Mouse (Mus musculus): ENCODE measurements around the gene Zfhx3. TPM values are rescaled to one million over a fixed set of nuclear protein-coding genes. Genes with fewer than 3 reads are reported as not detected.

The Zfhx3 gene
- polyA plus RNA-seq, 2 experiments = 14.4 to 26.1 TPM

- TF ChIP-seq POLR2A (IDR thresholded peaks at IDR 0.05; ENCODE audit: borderline replicate concordance, extremely low read depth, insufficient read depth, insufficient read length) = no peak
- Histone ChIP-seq H3K9ac (ENCODE audit: low read depth, low read length, severe bottlenecking) (no peak overlapping the region), H3K27ac (replicated peaks; ENCODE audit: low read depth, low read length) (no peak overlapping the region), H3K4me2 (replicated peaks; ENCODE audit: low read depth, low read length, severe bottlenecking) (no peak overlapping the region), H3K36me3 (ENCODE audit: control insufficient read depth, insufficient read depth, low read length) (no peaks in the 10 kb centered on the region), H3K4me1 (ENCODE audit: control insufficient read depth, insufficient read depth, low read length) (no peaks in the 10 kb centered on the region), H3K9me3 (ENCODE audit: control insufficient read depth, low read length) (no peaks in the 10 kb centered on the region), H3K27me3 (ENCODE audit: control insufficient read depth, insufficient read depth, low read length) (no peaks in the 10 kb centered on the region), H3K4me3 (replicated peaks; ENCODE audit: low read length) (no peak overlapping the region)
- DNase-seq (ENCODE audit: low spot score) (no peak), ATAC-seq (ENCODE audit: low FRiP score, low read depth) (no peak)
- WGBS = 64% methylated on average over 15 of the region's 15 CpGs
These were observed 206.3 kb downstream of the Zfhx3 start for GRCm38 (mm10) chr8:108148599-108149249.

GRCm38 (mm10) chr8:108170804-108171203 lies 228.4 kb downstream of the Zfhx3 start:
- no peak overlapping the region for H3K4me2 ChIP-seq (replicated peaks; ENCODE audit: low read depth, low read length, severe bottlenecking)
- H3K9ac ChIP-seq (ENCODE audit: low read depth, low read length, severe bottlenecking) = no peak overlapping the region
- no peaks in the 10 kb centered on the region for H3K9me3 ChIP-seq (ENCODE audit: control insufficient read depth, low read length)
- no peak overlapping the region for H3K27ac ChIP-seq (replicated peaks; ENCODE audit: low read depth, low read length)
- no peaks in the 10 kb centered on the region for H3K27me3 ChIP-seq (ENCODE audit: control insufficient read depth, insufficient read depth, low read length)
- WGBS = 90% methylated on average over 14 of the region's 14 CpGs
- no peak for TF ChIP-seq POLR2A (IDR thresholded peaks at IDR 0.05; ENCODE audit: borderline replicate concordance, extremely low read depth, insufficient read depth, insufficient read length)
- no peak overlapping the region for H3K4me3 ChIP-seq (replicated peaks; ENCODE audit: low read length)
- DNase-seq (ENCODE audit: low spot score) (no peak), ATAC-seq (ENCODE audit: low FRiP score, low read depth) (no peak)
- no peaks in the 10 kb centered on the region for H3K4me1 ChIP-seq (ENCODE audit: control insufficient read depth, insufficient read depth, low read length)
- H3K36me3 ChIP-seq (ENCODE audit: control insufficient read depth, insufficient read depth, low read length) = no peaks in the 10 kb centered on the region

DNA sequence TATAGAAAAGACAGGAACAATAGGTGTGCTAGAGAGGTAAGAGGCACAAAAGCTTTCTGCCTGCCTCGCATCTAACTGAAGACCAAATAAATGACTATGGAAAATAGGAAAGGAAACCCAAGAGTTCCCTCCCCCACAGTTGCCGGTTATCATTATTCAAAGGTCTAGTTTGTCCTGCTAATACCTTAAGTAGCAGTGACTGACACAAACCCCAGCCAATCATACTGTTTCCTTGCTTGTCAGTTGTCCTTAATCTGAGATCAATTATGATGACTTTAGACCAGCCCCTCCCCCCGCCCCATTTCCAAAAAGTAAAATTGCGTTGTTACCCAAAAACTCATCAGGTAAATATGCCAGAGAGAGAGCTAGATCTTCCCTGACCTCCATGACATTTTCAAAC lies 240.9 kb downstream of the Zfhx3 start:
- DNase-seq (ENCODE audit: low spot score) (no peak), ATAC-seq (ENCODE audit: low FRiP score, low read depth) (no peak)
- no peaks in the 10 kb centered on the region for H3K4me1 ChIP-seq (ENCODE audit: control insufficient read depth, insufficient read depth, low read length)
- H3K27me3 ChIP-seq (ENCODE audit: control insufficient read depth, insufficient read depth, low read length) = no peaks in the 10 kb centered on the region
- no peak overlapping the region for H3K9ac ChIP-seq (ENCODE audit: low read depth, low read length, severe bottlenecking)
- H3K36me3 ChIP-seq (ENCODE audit: control insufficient read depth, insufficient read depth, low read length) = no peaks in the 10 kb centered on the region
- H3K4me3 ChIP-seq (replicated peaks; ENCODE audit: low read length) = no peak overlapping the region
- H3K27ac ChIP-seq (replicated peaks; ENCODE audit: low read depth, low read length) = no peak overlapping the region
- no peaks in the 10 kb centered on the region for H3K9me3 ChIP-seq (ENCODE audit: control insufficient read depth, low read length)
- TF ChIP-seq POLR2A (IDR thresholded peaks at IDR 0.05; ENCODE audit: borderline replicate concordance, extremely low read depth, insufficient read depth, insufficient read length) = no peak
- 84% methylated on average over 4 of the region's 4 CpGs for WGBS
- H3K4me2 ChIP-seq (replicated peaks; ENCODE audit: low read depth, low read length, severe bottlenecking) = no peak overlapping the region

DNA sequence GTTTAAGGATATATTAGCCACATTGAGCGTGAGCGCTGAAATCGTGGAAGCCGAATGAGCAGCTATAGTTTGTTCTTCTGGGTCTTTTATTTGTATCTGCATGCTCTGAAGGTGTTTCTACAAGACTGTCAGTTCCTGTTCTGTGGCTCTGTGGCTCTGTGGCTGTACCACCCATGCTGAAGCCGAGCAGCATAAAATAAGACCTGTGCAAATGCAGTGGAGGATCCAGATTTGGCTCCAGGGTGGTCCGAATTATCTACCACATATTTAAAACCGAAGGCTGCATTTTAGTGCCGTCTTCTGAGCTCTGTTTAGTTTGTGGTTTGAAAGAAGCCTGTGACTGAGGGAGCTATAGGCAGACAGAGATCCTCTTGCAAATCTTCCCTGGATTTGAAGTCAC lies 241.5 kb downstream of the Zfhx3 start:
- Histone ChIP-seq H3K4me1 (ENCODE audit: control insufficient read depth, insufficient read depth, low read length) (no peaks in the 10 kb centered on the region), H3K9ac (ENCODE audit: low read depth, low read length, severe bottlenecking) (no peak overlapping the region), H3K4me2 (replicated peaks; ENCODE audit: low read depth, low read length, severe bottlenecking) (no peak overlapping the region), H3K4me3 (replicated peaks; ENCODE audit: low read length) (no peak overlapping the region), H3K9me3 (ENCODE audit: control insufficient read depth, low read length) (no peaks in the 10 kb centered on the region), H3K36me3 (ENCODE audit: control insufficient read depth, insufficient read depth, low read length) (no peaks in the 10 kb centered on the region), H3K27ac (replicated peaks; ENCODE audit: low read depth, low read length) (no peak overlapping the region), H3K27me3 (ENCODE audit: control insufficient read depth, insufficient read depth, low read length) (no peaks in the 10 kb centered on the region)
- WGBS = 73% methylated on average over 8 of the region's 8 CpGs
- DNase-seq (ENCODE audit: low spot score) = no peak
- no peak for ATAC-seq (ENCODE audit: low FRiP score, low read depth)
- TF ChIP-seq POLR2A (IDR thresholded peaks at IDR 0.05; ENCODE audit: borderline replicate concordance, extremely low read depth, insufficient read depth, insufficient read length) = no peak

GRCm38 (mm10) chr8:108186289-108186688 lies 243.8 kb downstream of the Zfhx3 start:
- Histone ChIP-seq H3K4me3 (replicated peaks; ENCODE audit: low read length) (no peak overlapping the region), H3K27me3 (ENCODE audit: control insufficient read depth, insufficient read depth, low read length) (no peaks in the 10 kb centered on the region), H3K27ac (replicated peaks; ENCODE audit: low read depth, low read length) (no peak overlapping the region), H3K4me2 (replicated peaks; ENCODE audit: low read depth, low read length, severe bottlenecking) (no peak overlapping the region), H3K9ac (ENCODE audit: low read depth, low read length, severe bottlenecking) (no peak overlapping the region), H3K4me1 (ENCODE audit: control insufficient read depth, insufficient read depth, low read length) (no peaks in the 10 kb centered on the region), H3K36me3 (ENCODE audit: control insufficient read depth, insufficient read depth, low read length) (no peaks in the 10 kb centered on the region), H3K9me3 (ENCODE audit: control insufficient read depth, low read length) (no peaks in the 10 kb centered on the region)
- no peak for DNase-seq (ENCODE audit: low spot score)
- WGBS = 83% methylated on average over 3 of the region's 3 CpGs
- no peak for TF ChIP-seq POLR2A (IDR thresholded peaks at IDR 0.05; ENCODE audit: borderline replicate concordance, extremely low read depth, insufficient read depth, insufficient read length)
- no peak for ATAC-seq (ENCODE audit: low FRiP score, low read depth)
